Comparison of ENCODE assay signal across 7 mouse cellular contexts in genomic region chr1:162739406-162739805, GRCm38 (mm10). TPM values are rescaled to one million over a fixed set of nuclear protein-coding genes. Genes with fewer than 3 reads are reported as not detected.
DNase-seq lines count a peak whose midpoint lies in the region; ATAC-seq and TF ChIP-seq lines count a peak whose summit lies in the region.

No protein-coding gene starts in this region.

- under 1% methylated on average over 10 of the region's 10 CpGs for WGBS in forebrain, postnatal 0 days
- under 1% methylated on average over 10 of the region's 10 CpGs for WGBS in intestine, embryonic 14.5 days
- under 1% methylated on average over 10 of the region's 10 CpGs for WGBS in liver, embryonic 15.5 days (ENCODE audit: insufficient replicate concordance)
- under 1% methylated on average over 10 of the region's 10 CpGs for WGBS in olfactory bulb, adult 2 months

- peak overlapping the region; percentile 97 for H3K4me3 ChIP-seq in C2C12 (ENCODE audit: insufficient read depth, poor library complexity, severe bottlenecking)
- H3K4me3 ChIP-seq in forebrain, postnatal 0 days (ENCODE audit: low read depth, low read length) = peak overlapping the region; percentile 94
- peak overlapping the region; percentile 97 for H3K4me3 ChIP-seq in intestine, embryonic 14.5 days (ENCODE audit: low read depth, low read length)
- peak overlapping the region; percentile 94 for H3K4me3 ChIP-seq in liver, embryonic 15.5 days (replicated peaks)
- H3K4me3 ChIP-seq in olfactory bulb, adult 2 months (ENCODE audit: insufficient read depth, low read depth, low read length) = peak overlapping the region; percentile 80

- peak overlapping the region; percentile 98 for H3K9ac ChIP-seq in forebrain, postnatal 0 days
- H3K9ac ChIP-seq in intestine, embryonic 14.5 days (ENCODE audit: low read length) = peak overlapping the region; percentile 98
- H3K9ac ChIP-seq in liver, embryonic 15.5 days = peak overlapping the region; percentile 91

- H3K27ac ChIP-seq in forebrain, postnatal 0 days (ENCODE audit: low read depth, low read length) = peak overlapping the region; percentile 99
- peak overlapping the region; percentile 97 for H3K27ac ChIP-seq in intestine, embryonic 14.5 days (ENCODE audit: low read depth)
- H3K27ac ChIP-seq in liver, embryonic 15.5 days (replicated peaks) = peak overlapping the region; percentile 97
- H3K27ac ChIP-seq in olfactory bulb, adult 2 months (ENCODE audit: insufficient read depth, low read depth, low read length) = peak overlapping the region; percentile 91

- TF ChIP-seq POLR2A in olfactory bulb, adult 2 months (IDR thresholded peaks at IDR 0.05; ENCODE audit: insufficient read depth, low read depth, low read length) = no peak

- H3K9me3 ChIP-seq in forebrain, postnatal 0 days (ENCODE audit: low read length) = no peaks in the 10 kb centered on the region
- H3K9me3 ChIP-seq in intestine, embryonic 14.5 days (ENCODE audit: control insufficient read depth, low read length) = no peaks in the 10 kb centered on the region
- no peaks in the 10 kb centered on the region for H3K9me3 ChIP-seq in liver, embryonic 15.5 days (replicated peaks)

- H3K79me2 ChIP-seq in C2C12 (ENCODE audit: control insufficient read depth, insufficient read depth) = peaks cover 60% of the 10 kb centered on the region

- no peaks in the 10 kb centered on the region for H3K27me3 ChIP-seq in C2C12 (ENCODE audit: control insufficient read depth, insufficient read depth, insufficient read length)
- H3K27me3 ChIP-seq in forebrain, postnatal 0 days (ENCODE audit: insufficient read depth, low read length) = no peaks in the 10 kb centered on the region
- H3K27me3 ChIP-seq in intestine, embryonic 14.5 days (replicated peaks; ENCODE audit: control insufficient read depth, insufficient read depth, low read length) = no peaks in the 10 kb centered on the region
- H3K27me3 ChIP-seq in liver, embryonic 15.5 days = no peaks in the 10 kb centered on the region

- peak overlapping the region; percentile 95 for H3ac ChIP-seq in C2C12 (ENCODE audit: control insufficient read depth, insufficient read length, low read depth)

- peak overlapping the region; percentile 73 for H3K4me2 ChIP-seq in forebrain, postnatal 0 days (ENCODE audit: low read depth)
- peak overlapping the region; percentile 94 for H3K4me2 ChIP-seq in intestine, embryonic 14.5 days (ENCODE audit: low read length)
- H3K4me2 ChIP-seq in liver, embryonic 15.5 days = peak overlapping the region; percentile 84

- no peak for TF ChIP-seq CTCF in C2C12 (IDR thresholded peaks at IDR 0.05; ENCODE audit: control insufficient read depth, insufficient read depth, insufficient read length)
- TF ChIP-seq CTCF in forebrain, postnatal 0 days (IDR thresholded peaks at IDR 0.05; ENCODE audit: low read depth) = no peak
- no peak for TF ChIP-seq CTCF in olfactory bulb, adult 2 months (IDR thresholded peaks at IDR 0.05; ENCODE audit: insufficient read depth, low read depth, low read length)

- peaks cover 58% of the 10 kb centered on the region for H3K79me3 ChIP-seq in C2C12 (ENCODE audit: low read depth)

- peaks cover 10% of the 10 kb centered on the region for H3K4me1 ChIP-seq in forebrain, postnatal 0 days (ENCODE audit: insufficient read depth)
- H3K4me1 ChIP-seq in intestine, embryonic 14.5 days (replicated peaks; ENCODE audit: control insufficient read depth, insufficient read depth, low read length) = peaks cover 18% of the 10 kb centered on the region
- peaks cover 49% of the 10 kb centered on the region for H3K4me1 ChIP-seq in liver, embryonic 15.5 days (replicated peaks)
- H3K4me1 ChIP-seq in olfactory bulb, adult 2 months (ENCODE audit: control insufficient read depth, insufficient read depth, low read length) = no peaks in the 10 kb centered on the region

- ATAC-seq in forebrain, postnatal 0 days = no peak
- ATAC-seq in intestine, embryonic 14.5 days (replicated peaks; ENCODE audit: low FRiP score, low TSS enrichment, low read depth) = no peak
- no peak for ATAC-seq in liver, embryonic 15.5 days (ENCODE audit: insufficient read depth)

- H3K36me3 ChIP-seq in C2C12 (ENCODE audit: control insufficient read depth, insufficient read depth) = peaks cover 28% of the 10 kb centered on the region
- H3K36me3 ChIP-seq in forebrain, postnatal 0 days (ENCODE audit: insufficient read depth) = no peaks in the 10 kb centered on the region
- H3K36me3 ChIP-seq in intestine, embryonic 14.5 days (ENCODE audit: control insufficient read depth, insufficient read depth, low read length) = 0 out of 2 replicates have a peak, but pooled peaks cover 5% of the 10 kb centered on the region
- no peaks in the 10 kb centered on the region for H3K36me3 ChIP-seq in liver, embryonic 15.5 days (replicated peaks)

- DNase-seq in 3T3-L1 (ENCODE audit: low read depth, low spot score) = peak; percentile 80
- peak; percentile 17 for DNase-seq in cerebellum, adult 11-12 months
- DNase-seq in forebrain, postnatal 0 days = peak; percentile 63
- peak; percentile 64 for DNase-seq in intestine, embryonic 14.5 days (ENCODE audit: low spot score)

TF ChIP-seq in C2C12, 6 proteins besides CTCF, POLR2A, EP300 and RAD21:
- TF ChIP-seq CEBPB (IDR thresholded peaks at IDR 0.05; ENCODE audit: low read depth) (no peak), MYOD1 (IDR thresholded peaks at IDR 0.05; ENCODE audit: control insufficient read depth, insufficient read length, low read depth) (no peak)
TF ChIP-seq in C2C12: peak in this region for 0.

RNA-seq across cellular contexts. Expression of gene Prrc2c, which starts 0.9 kb away (rescaled TPM):
- polyA plus RNA-seq in C2C12 (2012; fragmentation: generic; extraction: Trizol) = 35.2 TPM
- 52.5 and 72.5 TPM in 2 replicates for total RNA-seq in forebrain, postnatal 0 days (2014; rRNA removed)
- 60.9 and 122 TPM in 2 replicates for polyA plus RNA-seq in forebrain, postnatal 0 days (2015; fragmentation: Nextera tagmentation; extraction: Ambion mirVana)
- 162 and 171 TPM in 2 replicates for polyA plus RNA-seq in intestine, embryonic 14.5 days (2014; fragmentation: Nextera tagmentation; extraction: Ambion mirVana)
- polyA plus RNA-seq in liver, embryonic 15.5 days (2015; fragmentation: Nextera tagmentation; extraction: Ambion mirVana) = 32.9 and 33.4 TPM in 2 replicates
- polyA plus RNA-seq in olfactory bulb, adult 2 months (2012; ENCODE audit: insufficient read depth, insufficient read length, low replicate concordance, missing spikeins) = 168 and 641 TPM in 2 replicates

Comparison
In these comparisons a context has a peak if more than half of its experiments do, and no peak if none do; other contexts are left out.
1. DNase-seq: peak in every context shown above with its lines; median percentile 80 in 3T3-L1; 64 in intestine, embryonic 14.5 days; 63 in forebrain, postnatal 0 days; 17 in cerebellum, adult 11-12 months.